Mouse (Mus musculus) lung, postnatal 14 days (tissue): ENCODE measurements around the gene Ptprt.
"Not testable (repeated sequence)": the region's sequence is repeated elsewhere in the genome, so short reads cannot be mapped to it uniquely, and the experiment has no call there.

Experiments
- DNase-seq: peaks from one replicate; pipeline ENCODE4 v3.0.0; 2021

The Ptprt gene

DNA sequence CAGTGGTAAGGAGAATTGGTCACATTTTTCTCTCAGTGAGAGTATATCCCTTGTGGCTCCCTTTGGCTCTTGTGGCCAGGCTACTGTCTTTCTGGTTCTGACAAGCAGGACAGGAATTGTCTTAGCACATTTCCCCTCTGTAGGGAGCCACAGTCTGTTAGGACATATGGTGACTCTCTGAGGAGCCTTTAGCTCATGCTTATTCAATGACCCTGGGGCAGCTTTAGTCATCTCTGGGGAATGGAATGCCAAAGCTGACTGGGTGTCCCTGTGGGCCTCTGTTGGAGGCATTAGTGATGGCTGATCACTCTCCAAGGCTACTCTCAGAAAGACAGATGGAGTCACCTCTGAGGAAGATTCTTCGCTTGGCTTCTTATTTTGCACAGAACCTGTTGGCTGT lies 1147.7 kb downstream of the Ptprt start:
- DNase-seq, result no peak

DNA sequence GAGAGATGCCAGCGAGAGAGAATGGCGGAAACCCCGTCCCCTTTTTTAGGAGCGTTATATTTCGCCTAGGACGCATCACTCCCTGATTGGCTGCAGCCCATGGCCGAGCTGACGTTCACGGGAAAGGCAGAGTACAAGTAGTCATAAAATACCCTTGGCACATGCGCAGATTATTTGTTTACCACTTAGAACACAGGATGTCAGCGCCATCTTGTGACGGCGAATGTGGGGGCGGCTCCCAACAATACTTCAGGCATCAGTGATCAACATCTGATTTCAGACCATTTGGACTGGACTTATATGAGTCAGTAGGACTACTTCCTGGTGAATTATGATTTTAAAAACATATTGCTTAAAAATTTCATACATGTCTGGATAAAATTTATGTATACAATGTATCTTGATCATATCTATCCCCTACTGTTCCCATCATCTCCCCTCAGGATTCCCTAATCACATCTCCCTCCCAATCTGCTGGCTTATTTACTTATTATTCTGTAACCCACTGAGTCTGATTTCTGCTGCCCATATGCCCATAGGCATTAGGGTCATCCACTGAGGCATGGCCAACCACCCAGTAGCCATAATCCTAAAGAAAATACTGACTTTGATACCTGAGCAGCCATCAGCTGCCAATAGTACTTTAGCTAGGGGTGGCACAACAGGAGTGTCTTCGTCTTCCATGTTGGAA lies 1148.9 kb downstream of the Ptprt start:
- not testable (repeated sequence) for DNase-seq

DNA sequence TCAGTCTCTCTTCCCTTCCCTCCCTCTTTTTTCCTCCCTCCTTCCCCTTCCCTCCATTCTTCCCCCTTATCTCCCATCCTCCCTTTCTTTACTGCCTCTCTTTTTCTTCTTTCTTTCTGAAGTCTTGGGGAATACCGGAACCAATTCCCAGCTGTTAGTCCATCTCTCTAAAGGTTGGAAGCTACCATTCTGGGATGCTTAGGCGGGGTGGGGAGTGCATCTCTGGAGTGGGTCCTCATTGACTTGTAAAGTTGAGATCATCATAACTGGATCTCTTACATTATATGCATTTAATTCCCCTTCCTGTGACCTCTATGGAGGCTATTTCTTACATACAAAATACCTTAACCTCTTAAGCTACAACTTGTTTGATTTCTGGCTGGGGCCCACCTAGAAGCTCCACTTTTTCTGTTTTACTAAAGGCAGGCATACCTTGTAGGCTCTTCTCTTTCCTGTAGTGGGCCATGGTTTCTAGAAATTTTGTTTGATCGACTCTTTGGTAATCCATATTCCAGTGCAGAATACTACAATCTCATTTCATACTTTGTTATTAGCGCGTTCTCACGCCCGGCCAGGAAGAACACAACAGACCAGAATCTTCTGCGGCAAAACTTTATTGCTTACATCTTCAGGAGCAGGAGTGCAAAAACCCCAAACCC lies 1149.7 kb downstream of the Ptprt start:
- no peak for DNase-seq

DNA sequence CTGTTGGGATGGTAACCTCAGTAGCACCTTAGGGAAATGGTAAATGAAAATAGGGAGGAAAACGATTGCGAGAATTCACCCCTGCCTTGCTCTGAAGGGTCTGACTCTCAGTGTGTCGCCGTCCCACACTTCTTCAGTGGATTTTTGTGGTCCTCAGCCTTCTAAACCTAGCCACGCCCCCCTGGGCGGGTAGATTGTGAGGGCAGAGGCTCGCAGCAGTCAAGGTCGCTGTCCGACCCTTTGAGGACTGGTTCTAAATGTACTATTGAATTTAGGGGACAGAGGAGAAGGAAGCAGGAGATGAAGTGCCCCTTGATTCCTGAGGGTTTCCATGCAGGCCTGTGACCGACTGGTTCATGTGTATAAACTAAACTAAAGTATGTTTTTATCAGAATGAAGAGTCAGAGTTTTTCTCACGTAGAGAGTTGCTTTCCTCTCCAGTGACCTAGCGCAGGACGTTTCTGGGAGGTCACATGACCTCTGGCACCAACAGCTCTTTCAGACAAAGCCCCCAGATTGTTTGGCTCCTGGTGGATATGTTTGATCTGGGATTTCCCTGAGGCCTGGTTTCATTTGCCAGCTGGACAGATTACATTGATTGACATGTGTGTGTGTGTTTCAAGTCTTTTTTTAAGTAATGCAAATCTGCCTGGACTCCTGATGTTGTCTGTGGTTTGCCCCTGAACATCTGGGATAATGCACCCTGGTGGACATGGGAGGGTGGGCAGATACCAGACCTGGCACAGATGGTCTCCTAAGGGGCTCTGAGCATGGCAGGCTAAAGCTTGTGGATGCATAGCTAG lies 1161.6 kb downstream of the Ptprt start:
- DNase-seq, result no peak

DNA sequence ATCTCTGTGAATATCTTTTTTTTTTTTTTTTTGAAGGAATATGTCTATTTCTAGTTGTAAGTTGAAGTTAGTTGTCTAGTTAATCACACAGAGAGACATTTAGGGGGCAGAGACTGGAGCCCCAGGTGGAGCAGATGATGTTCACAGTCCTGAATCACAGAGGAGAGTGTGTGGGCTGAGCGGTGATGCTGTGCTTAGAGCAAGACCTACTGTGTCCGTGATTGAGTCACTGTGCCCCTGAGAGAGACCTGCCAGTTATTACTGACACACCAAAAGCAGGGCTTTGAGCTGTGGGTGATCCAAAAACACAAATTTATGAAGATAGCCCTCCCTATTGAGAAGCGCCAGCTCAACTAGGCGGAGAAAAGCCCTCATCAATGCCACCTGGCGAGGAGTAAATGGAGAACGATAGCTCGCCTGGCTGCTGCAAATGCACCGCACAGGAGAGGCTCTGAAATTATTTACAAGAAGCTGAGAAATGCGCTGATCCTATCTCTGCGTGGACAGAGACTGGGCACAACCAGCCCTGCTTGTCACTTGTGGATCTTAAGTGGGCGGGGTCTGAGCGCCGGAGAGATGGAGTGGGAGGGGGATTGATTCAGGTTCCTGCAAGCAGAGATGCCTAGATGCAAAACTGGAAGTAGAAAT lies 1162.4 kb downstream of the Ptprt start:
- DNase-seq, result no peak

- DNase-seq, result no peak
Measured at GRCm38 (mm10) chr2:161481741-161482140, 1179.2 kb downstream of the Ptprt start.

- DNase-seq, result no peak
Measured at GRCm38 (mm10) chr2:161480445-161480844, 1180.5 kb downstream of the Ptprt start.
